Mouse (Mus musculus) layer of hippocampus, postnatal 36 days (tissue): Measurements from ENCODE around the gene Rhbdl2. TPM values are rescaled to one million over a fixed set of nuclear protein-coding genes. Genes with fewer than 3 reads are reported as not detected.

Experiments used
- DNase-seq, 2 experiments: peaks; one replicate each; pipeline ENCODE4 v3.0.0; 2022
- total RNA-seq, 2 experiments: library from RNA; stranded (reverse); gene quantifications; 2 replicates each; pipeline ENCODE4 v1.2.3; 2021

Rhbdl2 gene
- total RNA-seq, 2 experiments from 2014 or later = 0.72 to 1.1 TPM

DNA sequence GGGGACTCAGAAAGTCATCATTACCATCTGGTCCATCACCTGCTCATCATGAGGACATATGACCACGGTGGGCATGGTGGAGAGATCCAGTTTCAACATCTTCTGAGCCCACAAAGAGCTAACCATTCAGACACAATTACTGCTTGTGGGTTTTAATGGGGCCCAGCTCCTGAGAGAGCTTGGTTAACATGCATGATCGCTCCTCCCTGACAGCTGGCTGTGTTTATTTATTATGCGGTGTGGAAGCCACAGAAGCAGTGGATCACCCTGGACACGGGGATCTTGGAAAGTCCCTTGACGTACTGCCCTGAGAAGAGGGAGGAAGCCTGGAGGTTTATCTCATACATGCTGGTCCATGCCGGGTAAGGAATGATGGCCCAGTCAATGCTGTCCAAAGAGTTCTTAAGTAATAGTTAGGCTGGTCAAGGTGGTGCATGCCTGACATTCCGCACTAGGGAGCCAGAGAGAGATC, 26.4 kb downstream of the Rhbdl2 start:
- DNase-seq = no peak

DNA sequence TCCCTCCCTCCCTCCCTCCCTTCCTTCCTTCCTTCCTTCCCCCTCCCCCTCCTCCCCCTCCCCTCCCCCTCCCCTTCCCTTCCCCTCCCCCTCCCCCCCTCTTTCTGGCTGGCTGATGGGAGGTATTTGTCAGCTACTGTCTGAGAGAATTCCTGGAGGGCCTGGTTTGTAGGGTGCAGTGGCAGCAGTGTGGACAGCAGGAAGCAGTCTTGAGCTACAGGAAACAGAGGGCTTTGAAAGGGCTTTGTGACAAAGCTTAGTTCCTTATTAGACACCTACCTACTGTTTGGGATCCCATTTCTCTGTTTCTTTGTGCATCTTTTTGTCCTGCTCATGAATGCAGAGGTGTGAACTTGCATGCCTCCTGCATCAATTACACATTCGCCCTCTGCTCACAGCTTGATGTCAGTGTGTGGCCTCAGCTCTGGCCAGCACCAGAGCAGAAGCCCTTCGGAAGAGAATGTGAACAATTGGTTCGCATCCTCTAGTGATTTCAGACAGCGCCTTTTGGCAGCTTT, 31.5 kb downstream of the Rhbdl2 start:
- no peak for DNase-seq

DNA sequence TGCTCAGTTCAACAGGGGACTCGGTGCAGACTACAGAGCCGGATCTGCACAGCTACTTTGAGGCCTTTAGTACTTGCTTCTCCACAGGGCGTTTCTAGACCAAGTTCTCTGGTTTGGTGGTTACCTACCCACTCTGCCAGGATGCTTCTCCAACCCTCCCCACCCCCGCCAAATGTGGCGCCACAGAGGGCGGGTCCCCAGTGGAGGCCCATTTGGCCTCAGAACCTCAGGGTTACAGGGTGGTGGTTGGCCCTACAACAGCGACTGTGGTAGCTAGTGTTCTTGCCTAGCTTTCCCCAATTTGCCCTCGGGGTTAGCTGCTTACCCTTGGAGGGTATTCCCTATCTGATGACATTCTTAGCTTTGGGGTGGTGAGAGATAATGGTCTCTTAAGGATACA, 54.5 kb downstream of the Rhbdl2 start:
- no peak for DNase-seq

DNA sequence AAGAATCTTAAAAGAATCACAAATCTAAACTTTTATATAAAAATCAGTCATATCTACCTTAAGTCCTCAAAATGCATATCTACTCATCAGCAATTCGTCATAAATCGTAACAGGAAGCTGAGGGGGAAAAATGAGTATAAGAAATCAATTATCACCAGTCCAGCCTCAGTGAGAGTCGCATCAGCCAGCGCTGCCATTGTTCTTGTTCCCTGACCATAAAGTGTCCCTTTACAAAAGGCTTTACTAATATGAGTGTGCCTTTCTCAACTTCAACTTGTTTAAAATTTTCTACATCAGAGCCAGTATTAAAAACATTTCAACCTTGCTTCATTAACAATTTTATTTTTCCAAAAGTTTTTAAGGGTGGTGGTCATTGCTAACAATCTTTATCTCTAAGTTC, 69.2 kb downstream of the Rhbdl2 start:
- no peak for DNase-seq

DNA sequence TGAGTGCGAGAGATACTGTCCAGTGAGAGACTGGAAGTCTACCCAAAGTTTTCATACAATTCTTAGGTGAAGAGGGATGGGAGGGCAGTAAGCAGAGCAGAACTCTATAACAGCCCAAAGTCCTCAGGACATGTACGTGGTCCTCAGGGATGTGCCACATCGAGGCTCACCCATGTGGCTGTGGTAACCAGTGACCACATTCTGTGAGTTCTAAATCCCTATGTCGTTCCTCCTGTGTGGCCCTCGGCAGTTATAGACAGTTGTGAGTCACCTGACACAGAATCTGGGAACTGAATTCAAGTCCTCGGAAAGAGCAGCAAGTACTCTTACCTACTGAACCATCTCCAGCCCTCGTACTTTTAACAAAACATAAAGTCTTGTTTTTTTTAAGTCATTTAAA, 70.4 kb downstream of the Rhbdl2 start:
- DNase-seq = no peak

DNA sequence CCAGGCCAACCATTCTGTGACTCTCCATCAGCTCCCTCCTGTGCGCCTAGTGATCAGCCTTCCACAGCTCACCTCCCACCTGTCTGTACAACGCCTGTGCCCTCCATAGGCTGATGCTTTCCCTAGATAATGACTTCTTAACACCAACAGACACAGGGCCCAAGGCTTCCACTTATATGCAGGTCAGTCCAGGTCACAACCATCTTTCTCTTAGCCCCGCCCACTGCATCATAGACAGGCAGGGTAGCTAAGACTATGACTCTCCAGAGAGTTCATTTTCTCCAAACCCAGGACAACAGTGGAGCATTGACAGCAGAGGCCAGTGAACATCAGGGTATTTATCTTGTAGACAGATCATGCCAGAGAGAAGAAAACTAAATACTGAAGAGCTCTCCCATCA, 71.7 kb downstream of the Rhbdl2 start, which contains the start of gene 4933427I04Rik:
Gene 4933427I04Rik, plus strand, starts transcription at position 301 of the 400 bp plus-strand sequence.
- no peak for DNase-seq

DNA sequence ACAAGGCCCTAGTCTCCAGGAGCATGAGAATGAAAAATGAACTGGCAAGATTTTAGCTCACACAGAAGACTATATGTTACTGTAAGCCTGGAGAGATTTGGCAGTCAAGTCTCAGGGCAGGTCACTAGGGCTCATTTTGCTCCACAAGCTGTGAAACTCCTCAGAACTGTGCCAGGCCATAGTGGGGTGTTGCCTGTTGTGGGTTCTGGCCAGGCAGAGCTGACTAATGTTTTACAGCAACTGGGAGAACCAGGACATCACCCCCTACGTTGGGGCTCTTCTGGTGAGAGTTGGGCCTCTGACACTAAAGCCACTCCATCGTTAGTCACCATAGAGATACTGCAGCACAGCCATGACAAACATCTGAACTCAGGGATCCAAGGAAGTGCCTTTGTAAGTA, 72.1 kb downstream of the Rhbdl2 start:
- no peak for DNase-seq

DNA sequence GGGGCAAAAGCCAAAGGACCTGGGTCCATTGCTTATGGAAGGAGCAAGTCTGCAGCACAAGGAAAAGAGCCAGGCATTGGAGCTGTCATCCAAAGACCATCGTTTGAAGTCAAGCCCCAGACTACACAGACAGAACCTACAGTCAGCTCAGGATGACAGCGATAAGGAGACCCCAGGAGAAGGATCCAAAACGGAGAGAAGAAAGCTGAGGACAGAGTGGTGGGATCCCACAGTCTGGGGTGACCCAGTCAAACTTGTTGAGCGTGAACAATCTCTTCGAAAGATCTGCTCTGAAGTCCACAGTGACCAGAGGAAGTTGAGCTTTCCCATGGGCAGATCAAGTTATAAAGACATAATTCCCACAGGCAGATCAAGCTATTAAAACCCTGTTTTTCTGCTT, 72.9 kb downstream of the Rhbdl2 start:
- no peak for DNase-seq

Other genes starting within 250 kb of the Rhbdl2 start
- gene Macf1, start 103.5 kb upstream of the Rhbdl2 start, total RNA-seq = 100 to 1,000 TPM; 225 to 255 TPM
- gene Ndufs5, start 69.7 kb upstream of the Rhbdl2 start, total RNA-seq = 100 to 1,000 TPM; 180 to 196 TPM
- 10 to 100 TPM; 56.8 to 65.2 TPM for gene Akirin1, start 37.5 kb upstream of the Rhbdl2 start, total RNA-seq
- gene 4933427I04Rik, start 71.8 kb downstream of the Rhbdl2 start, total RNA-seq = not detected
- gene Mycbp, start 117.0 kb downstream of the Rhbdl2 start, total RNA-seq = 10 to 100 TPM; 11.4 to 12.7 TPM
- 10 to 100 TPM; 56.5 to 59.2 TPM for gene Rragc, start 129.6 kb downstream of the Rhbdl2 start, total RNA-seq
- gene 4930535I16Rik, start 130.1 kb downstream of the Rhbdl2 start, total RNA-seq = not detected